In genomic region chrX:59085928-59086327, GRCm38 (mm10) we compare ENCODE assay signal across 16 mouse cellular contexts.
"Had no signal": no experiment of that assay in that cellular context is flagged by ENCODE, and none has a peak within 500 bp of the region (broad histone marks: within the 10 kb centered on the region; RNA-seq: fewer than 3 reads in every experiment).

No protein-coding gene starts in this region.

- H3K4me1 ChIP-seq: neural tube, embryonic 13.5 days; neural tube, embryonic 15.5 days; stomach, embryonic 15.5 days had no signal

- DNase-seq: retina, postnatal 1 day; right cerebral cortex, adult 18-20 months; right cerebral cortex, postnatal 14 days; right cerebral cortex, postnatal 25 days; right cerebral cortex, postnatal 4 days; spleen, adult 18-20 months; thymus, adult 18-20 months; thymus, adult 2 months; thymus, postnatal 14 days; thymus, postnatal 25 days; thymus, postnatal 36 days; thymus, postnatal 4 days had no signal

- H3K4me3 ChIP-seq: neural tube, embryonic 13.5 days; neural tube, embryonic 15.5 days; stomach, embryonic 15.5 days had no signal

- H3K4me2 ChIP-seq: neural tube, embryonic 13.5 days; neural tube, embryonic 15.5 days; stomach, embryonic 15.5 days had no signal

- H3K9ac ChIP-seq: neural tube, embryonic 13.5 days; neural tube, embryonic 15.5 days; stomach, embryonic 15.5 days had no signal

- H3K36me3 ChIP-seq: neural tube, embryonic 13.5 days; neural tube, embryonic 15.5 days; stomach, embryonic 15.5 days had no signal

- H3K27me3 ChIP-seq: neural tube, embryonic 13.5 days; neural tube, embryonic 15.5 days; stomach, embryonic 15.5 days had no signal

- H3K9me3 ChIP-seq: neural tube, embryonic 13.5 days; neural tube, embryonic 15.5 days; stomach, embryonic 15.5 days had no signal

- H3K27ac ChIP-seq: neural tube, embryonic 13.5 days; neural tube, embryonic 15.5 days; stomach, embryonic 15.5 days; stomach, postnatal 0 days had no signal
